Mouse (Mus musculus) urinary bladder, postnatal 36 days (tissue): ENCODE data around the gene Zfp970.
"Not testable (repeated sequence)": the region's sequence is repeated elsewhere in the genome, so short reads cannot be mapped to it uniquely, and the experiment has no call there.

ENCODE experiments used
- DNase-seq, 2 experiments: peaks; one replicate each; pipeline ENCODE4 v3.0.0; 2022; ENCODE audit warnings: low spot score in 2 of 2, mixed read lengths in 1 of 2

Gene Zfp970

GRCm38 (mm10) chr2:177464676-177465075, at the start of gene Zfp970:
Gene Zfp970 (plus strand): TSS chr2:177464733.
- DNase-seq, result peak in 1 of 2 experiments; percentile 16

- DNase-seq, result not testable (repeated sequence)
Observed at GRCm38 (mm10) chr2:177468222-177468621, 3.7 kb downstream of the Zfp970 start.

DNA sequence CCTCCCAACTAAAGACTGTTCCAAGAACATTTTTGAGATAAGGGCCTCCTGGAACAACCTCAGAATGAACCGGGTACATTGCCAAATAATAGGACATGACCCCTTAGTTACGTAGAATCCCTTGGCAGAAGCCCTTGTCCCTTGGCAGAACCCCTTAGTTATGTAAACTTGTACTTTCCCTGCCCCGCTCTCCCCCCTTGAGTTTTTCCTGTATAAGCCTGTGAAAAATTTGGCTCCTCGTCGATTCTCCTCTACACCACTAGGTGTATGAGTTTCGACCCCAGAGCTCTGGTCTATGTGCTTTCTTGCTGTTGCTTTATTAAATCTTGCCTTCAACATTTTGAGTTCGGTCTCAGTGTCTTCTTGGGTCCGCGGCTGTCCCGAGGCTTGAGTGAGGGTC, 7.7 kb downstream of the Zfp970 start:
- DNase-seq, result not testable (repeated sequence)

GRCm38 (mm10) chr2:177481971-177482370, 17.4 kb downstream of the Zfp970 start:
- DNase-seq, result not testable (repeated sequence)

- DNase-seq, result not testable (repeated sequence)
Observed at GRCm38 (mm10) chr2:177483238-177483948, 18.9 kb downstream of the Zfp970 start.

DNA sequence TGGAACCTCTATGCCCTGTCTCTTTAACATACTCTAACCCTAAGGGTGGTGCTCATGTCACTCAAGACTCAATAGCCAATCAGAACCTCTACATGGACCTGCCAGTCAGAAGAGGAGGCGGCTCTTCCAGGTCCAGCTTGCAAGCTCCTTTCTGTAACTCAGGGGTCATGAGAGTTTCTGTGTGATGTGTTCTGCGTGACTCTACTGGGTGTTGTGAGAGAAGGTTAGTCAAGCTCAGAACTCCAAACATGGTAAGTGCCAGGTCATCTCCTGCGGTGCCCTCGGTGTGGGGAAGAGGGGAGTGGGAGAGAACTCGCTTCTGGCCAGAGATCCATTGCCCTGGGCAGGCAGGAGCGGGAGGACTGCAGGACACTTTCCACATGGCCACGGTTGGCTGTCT, 33.5 kb downstream of the Zfp970 start, which contains the start of gene Gm14403:
Gene Gm14403, plus strand, starts transcription at position 149 of the 400 bp plus-strand sequence.
- peak in 1 of 2 experiments; percentile 46 for DNase-seq

DNA sequence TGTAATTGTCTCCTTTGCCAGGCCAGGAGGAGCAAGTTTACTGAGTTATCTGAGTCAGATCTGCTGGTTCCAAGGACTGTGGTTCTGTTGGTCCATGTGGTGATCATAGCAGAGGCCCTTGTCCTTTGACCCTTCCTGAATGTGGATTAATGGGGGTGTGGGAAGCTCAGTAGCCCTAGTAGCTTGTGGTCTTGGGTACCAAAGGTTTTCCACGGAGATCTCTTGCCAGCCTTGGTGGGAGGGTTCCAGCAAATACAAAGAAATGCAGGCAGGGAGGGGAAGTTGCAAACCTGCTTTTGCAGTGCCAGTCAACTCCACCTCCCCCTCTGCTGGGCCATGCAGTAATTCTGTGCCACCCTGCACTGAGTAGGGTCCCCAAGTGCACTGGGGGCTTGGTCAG, 34.6 kb downstream of the Zfp970 start:
- not testable (repeated sequence) for DNase-seq

DNA sequence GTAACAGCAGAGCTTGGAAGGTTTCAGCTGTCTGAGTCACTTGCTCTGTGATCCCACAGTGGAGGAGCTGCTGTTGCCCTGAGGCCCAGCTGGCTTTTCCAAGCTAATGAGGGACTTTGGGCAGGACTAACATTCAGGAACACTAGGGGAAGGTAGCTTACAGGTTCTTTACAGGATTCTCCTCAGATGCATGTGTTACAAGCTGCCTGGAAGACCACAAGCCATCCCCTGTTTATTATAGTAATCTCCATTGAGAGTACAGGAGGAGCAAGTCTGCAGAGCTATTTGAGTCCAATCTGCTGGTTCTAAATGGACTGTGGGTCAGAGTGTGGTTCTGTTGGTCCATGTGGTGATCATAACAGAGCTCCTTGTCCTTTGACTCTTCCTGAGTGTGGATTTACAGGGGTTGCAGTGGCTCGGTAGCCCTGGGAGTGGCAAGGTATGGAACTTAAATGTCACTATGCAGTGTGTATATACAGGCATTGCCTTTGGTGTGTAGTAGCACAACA, 40.7 kb downstream of the Zfp970 start:
- DNase-seq, result not testable (repeated sequence)

DNA sequence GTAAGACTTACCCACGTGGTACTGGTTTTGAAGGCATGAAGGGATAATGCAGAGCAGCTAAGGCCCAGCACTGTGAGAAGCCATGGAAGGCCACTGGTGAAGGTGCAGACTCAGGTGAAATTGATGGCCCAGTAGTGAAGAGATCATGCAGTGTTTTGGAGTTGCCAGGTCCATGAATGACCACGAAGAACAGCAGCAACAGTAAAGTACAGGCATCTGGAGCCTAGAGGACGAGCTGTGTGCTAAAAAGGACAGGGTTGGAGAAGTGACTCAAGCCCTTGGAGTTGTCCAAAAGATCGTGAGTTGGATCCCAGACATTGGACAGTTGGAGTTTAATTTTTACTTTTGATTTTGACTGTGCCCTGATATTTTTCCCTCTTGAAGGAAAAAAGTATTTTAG, 46.8 kb downstream of the Zfp970 start:
- not testable (repeated sequence) for DNase-seq

DNA sequence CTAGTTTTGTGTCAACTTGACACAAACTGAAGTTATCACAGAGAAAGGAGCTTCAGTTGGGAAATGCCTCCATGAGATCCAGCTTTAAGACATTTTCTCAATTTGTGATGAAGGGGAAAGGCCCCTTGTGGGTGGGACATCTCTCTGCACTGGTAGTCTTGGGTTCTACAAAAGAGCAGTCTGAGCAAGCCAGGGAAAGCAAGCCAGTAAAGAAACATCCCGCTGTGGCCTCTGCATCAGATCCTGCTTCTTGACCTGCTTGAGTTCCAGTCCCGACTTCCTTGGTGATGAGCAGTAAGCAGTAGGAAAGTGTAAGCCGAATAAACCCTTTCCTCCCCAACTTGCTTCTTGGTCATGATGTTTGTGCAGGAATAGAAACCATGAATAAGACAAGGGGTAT, 47.4 kb downstream of the Zfp970 start:
- not testable (repeated sequence) for DNase-seq

DNA sequence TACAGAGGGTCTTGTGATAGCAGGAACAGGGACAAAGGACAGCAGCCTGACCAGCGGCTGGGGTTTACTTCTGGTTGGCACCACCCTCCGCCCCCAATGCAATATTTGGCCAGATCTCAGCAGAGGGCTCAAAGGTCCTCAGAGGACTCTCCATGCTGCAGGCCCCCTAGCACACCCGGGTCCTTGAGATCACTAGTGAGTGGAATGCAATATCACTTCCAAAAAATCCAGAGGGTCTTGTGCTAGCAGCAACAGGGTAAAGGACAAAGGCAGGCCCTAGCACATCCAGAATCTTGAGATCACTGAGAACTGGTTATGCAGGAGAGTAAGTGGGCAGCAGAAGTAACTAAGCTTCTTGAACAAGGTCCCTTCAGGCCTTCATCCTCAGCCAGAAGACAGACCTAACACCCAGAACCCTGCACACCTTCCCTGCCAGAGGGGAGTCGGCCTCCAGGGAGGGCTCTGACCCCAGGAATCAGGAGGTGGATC, 49.5 kb downstream of the Zfp970 start:
- DNase-seq, result not testable (repeated sequence)

DNA sequence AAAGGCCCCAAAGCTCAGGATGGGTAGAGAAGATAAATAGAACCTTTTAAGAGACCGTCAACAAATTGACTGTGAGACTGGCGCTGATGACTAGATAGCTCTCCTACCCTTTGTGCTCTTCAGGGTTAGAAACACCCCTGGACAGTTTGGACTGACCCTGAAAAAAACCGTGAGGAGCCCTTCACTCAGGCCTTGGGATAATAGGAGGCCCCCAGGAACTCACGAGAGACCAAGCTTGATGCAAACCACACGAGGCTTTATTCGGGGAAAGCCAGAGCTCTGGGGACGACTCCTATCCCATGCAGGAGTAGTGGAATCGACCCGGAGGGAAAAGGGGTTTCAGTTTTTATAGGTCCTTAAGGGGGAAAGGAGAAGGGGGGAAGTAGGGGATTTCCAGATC, 53.2 kb downstream of the Zfp970 start:
- not testable (repeated sequence) for DNase-seq

DNA sequence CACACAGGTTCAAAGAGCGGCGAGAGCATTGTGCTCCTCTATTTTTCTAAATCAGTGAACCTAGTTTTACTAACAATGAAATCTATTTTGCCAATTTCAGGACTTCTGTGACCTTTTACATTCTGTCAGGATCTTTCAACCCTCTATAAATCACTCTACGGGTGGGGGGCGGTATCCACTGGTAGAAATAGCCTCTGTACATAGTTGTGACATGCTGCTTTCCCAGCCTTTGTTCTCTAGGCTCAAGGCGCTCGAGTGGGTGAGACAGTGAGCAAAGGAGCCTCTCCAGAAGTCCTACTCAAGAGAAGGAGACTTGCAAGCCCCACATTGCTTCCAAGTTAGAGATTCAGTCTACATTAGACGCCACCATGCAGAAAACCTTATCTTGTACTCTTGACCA, 53.8 kb downstream of the Zfp970 start:
- DNase-seq, result not testable (repeated sequence)

DNA sequence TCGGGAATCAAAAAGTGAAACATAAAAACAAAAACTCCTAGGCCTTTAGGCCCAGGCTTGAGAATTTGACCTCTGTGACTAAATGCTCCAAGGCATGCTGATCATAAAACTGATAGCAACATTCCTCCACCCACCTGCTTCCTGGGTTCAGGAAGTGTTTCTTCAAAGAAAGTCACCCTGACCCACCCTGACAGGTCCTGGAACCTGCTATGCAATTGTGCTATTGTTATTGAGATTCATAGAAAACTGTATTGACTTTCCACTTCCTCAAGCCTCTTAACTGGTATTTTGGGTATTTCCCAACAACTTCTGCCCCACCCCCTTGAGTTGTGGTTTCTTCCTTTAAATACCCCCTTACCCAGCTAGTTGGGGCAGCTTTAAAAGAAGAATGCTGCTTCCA, 54.4 kb downstream of the Zfp970 start:
- not testable (repeated sequence) for DNase-seq

DNA sequence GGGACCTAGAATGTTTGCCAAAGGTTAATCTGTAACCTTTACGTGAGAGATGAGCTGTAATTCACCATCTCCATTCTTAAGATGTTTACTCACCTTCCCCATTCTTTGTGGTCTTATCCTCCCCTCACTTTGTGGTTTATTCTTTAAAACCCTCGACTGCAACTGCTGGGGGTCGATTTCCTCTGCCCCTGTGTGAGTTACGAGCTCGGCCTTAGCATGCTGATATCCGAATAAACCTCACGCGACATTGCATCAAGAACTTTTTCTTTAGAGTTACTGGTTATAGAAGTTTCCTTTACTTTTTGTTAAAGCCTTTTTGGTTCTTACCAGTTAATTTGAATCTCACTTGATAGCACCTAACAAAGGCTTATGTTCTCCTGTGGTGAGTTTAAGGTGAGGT, 55.5 kb downstream of the Zfp970 start:
- no peak for DNase-seq

GRCm38 (mm10) chr2:177523061-177523460, 58.5 kb downstream of the Zfp970 start:
- DNase-seq, result no peak

DNA sequence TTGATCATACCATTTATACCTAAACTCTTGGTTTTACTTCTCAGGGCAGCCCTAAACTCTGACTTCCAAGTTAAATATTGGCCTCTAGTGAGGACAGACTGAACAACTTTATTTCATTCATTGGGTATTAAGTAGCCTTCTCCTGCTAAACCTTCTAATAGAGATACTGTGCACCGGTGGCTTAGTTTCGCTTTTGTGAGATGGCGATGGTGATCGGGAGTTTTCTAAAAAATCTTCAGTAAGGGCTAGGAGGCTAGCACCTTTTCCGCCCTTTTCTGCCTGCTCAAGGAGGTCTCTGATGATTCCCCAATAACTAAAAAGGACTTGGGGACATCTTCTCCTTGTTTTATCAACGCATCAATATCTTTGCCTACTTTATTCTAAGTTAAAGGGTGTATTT, 59.1 kb downstream of the Zfp970 start:
- not testable (repeated sequence) for DNase-seq

- not testable (repeated sequence) for DNase-seq
Observed at GRCm38 (mm10) chr2:177524171-177524570, 59.6 kb downstream of the Zfp970 start.
